Mouse (Mus musculus) thymus, postnatal 4 days (tissue): Measurements from ENCODE around the gene Dlg1.

ENCODE experiments used
- DNase-seq: peaks from one replicate; pipeline ENCODE4 v3.0.0; 2021

Gene Dlg1

GRCm38 (mm10) chr16:31663379-31664286 lies at the start of gene Dlg1:
Dlg1 (plus strand) TSS chr16:31663443.
- peak; percentile 89 for DNase-seq

DNA sequence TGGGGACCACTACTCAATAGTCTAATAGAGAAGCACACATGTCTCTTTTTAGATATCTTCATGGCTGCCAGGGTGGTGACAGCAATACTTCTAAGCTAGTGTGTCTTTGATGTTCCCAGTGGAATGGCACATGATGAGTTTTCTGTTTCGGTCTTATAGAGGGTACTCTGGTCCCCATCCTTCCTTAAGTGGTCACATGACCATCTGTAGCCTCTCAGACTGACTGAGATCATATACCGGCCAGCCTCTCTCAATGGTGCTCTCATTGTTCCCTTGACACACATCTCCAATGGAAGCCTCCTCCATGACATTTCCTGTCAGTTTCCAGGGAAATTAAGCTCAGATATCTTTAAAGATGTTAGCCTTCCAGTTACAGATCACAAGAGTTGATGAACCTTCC lies 46.9 kb upstream of the Dlg1 start:
- no peak for DNase-seq

DNA sequence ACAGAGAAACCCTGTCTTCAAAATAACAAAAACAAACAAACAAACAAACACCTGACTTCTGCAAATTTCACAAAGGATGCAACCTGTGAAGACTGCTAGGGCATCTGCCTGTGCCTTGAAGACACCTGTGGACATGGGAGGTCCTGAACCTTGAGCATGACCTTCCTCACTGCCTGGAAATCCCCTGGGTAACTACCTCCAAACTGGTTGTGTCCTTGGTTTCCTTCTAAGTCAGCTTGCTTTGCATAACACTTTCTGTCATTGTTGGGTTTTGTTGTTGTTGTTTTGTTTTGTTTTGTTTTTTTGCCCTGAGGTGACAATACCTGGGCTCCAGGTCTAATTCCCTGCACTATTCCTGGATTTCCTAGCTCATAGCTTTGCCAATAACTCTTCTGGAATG lies 46.1 kb upstream of the Dlg1 start:
- no peak for DNase-seq

- DNase-seq = no peak
Observed at GRCm38 (mm10) chr16:31617823-31618371, 45.3 kb upstream of the Dlg1 start.

GRCm38 (mm10) chr16:31618671-31619070 lies 44.6 kb upstream of the Dlg1 start:
- DNase-seq = no peak

DNA sequence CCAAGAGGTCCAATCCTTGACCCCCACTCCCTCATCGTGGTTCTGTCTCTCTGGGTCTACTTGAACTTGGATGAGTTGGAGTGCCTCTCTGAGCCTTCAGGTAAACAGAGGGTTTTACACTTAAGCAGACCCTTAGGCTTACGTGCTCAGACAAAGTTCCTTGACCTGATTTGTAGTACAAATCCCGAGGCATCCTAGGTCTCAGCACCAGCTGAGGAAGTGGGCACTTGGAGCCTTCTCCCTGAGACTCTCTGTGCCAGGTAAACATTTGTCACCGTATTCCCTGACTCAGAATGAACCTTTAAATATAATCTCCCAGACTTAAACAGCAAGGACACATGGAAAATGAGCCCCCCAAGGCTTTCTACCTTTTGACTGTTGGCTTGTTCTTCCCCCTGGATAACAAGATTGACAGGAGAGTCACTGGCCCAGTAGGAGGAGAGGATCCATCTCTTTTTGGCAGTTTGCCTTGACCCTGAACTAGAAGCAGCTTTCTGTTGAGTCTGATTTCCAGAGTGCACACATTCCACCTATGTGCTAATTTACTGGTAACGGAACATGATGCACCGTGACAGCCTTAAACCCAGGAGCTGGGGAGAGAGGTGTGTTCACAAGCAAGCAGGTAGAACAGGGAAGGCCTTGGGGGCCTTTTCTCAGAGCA lies 43.4 kb upstream of the Dlg1 start:
- DNase-seq = no peak

- no peak for DNase-seq
Observed at GRCm38 (mm10) chr16:31622356-31622755, 40.9 kb upstream of the Dlg1 start.

DNA sequence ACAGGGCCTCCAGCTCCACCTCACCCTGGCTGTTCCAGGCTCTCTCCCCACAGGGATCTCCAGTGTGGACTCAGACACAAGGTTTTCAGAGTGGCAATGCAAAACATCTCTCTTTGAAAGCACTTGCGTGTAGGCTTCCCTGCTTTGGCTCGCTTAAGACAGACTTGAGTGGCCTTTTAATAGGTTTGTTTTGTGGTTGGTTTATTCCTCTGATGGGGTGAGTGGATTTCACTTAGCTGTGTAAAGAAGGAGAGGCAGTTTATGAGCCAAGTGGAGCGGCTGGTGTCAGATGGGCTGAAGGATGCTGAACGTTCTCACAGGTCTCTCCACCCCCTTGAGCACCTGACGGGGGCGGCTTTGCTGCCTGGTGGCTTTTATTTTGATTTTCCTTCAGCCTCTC lies 40.1 kb upstream of the Dlg1 start:
- DNase-seq = no peak

DNA sequence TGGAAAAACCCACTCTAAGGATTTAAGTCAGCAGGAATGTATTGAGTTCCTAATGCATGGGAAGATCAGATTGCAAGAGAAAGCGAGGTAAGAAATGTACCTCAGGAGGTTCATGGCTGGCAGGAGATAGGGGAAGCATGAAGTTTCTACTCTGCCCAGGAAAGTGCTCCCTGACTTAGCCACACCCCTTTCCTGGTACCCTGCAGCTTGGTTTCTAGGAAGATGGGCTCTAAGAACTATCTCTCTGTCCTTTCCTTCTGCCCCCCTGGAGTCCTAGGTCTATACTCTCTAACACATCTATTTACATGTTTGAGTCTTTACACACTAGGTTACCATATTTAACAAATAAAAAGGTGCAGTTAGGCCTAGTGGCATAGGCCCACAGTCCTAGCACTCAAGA lies 38.5 kb upstream of the Dlg1 start:
- DNase-seq = no peak

DNA sequence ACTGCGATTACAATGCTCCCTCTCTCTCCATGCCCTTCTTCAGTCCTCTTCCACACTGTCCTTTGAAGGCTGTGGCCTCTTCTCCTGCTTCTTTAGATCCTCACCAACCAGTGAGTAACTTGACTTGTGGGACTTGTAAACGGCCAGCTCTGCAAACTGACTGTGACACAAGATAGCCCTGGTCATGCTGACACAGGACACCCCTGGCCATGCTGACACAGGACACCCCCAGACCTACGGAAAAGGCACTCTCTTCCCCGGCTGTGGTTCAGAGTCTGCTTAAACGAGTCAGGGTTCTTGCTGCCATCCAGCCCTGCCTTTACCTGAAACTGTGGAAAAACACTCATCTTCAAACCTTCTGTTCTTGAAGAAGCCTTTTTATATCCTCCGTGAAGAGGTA lies 36.9 kb upstream of the Dlg1 start:
- DNase-seq = no peak

DNA sequence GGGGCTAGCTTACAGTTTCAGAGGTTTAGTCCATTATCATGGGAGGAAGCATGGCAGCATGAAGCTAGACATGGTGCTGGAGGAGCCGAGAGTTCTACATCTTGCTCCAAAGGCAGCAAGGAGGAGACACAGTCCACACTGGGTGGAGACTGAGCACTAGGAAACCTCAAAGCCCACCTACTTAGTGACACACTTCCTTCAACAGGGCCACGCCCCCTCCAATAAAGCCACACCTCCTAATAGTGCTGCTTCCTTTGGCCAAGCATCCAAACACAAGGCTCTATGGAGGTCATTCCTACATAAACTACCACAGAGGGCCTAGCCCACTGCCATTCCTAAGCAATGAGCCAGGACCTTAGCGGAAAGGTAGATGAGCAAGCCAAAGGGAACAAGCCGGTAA lies 32.9 kb upstream of the Dlg1 start:
- no peak for DNase-seq

- DNase-seq = no peak
Observed at GRCm38 (mm10) chr16:31631046-31631445, 32.2 kb upstream of the Dlg1 start.

DNA sequence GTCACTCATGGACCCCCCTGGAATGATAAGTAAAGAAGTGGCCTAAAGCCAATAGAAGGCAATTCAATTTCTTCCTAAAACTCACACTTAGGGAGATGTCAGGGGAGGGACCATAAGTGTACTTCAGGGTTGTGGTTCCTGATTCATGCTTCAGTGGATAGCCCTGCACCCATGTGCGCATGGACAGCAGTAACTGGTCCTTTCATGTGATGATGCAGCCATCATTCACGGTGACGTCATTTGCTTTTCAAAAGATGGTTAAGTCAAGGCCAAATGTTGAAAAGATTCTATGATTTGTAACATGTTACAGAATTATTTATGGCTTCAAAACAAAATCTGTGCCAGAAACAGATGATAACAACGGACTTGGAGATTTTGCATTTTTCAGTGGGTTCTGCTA lies 28.9 kb upstream of the Dlg1 start:
- no peak for DNase-seq

- DNase-seq = no peak
Observed at GRCm38 (mm10) chr16:31638393-31638792, 24.9 kb upstream of the Dlg1 start.

GRCm38 (mm10) chr16:31639946-31640345 lies 23.3 kb upstream of the Dlg1 start:
- DNase-seq = no peak

- no peak for DNase-seq
Observed at GRCm38 (mm10) chr16:31641776-31642175, 21.5 kb upstream of the Dlg1 start.

GRCm38 (mm10) chr16:31647221-31647620 lies 16.0 kb upstream of the Dlg1 start:
- no peak for DNase-seq

GRCm38 (mm10) chr16:31650788-31651187 lies 12.5 kb upstream of the Dlg1 start:
- no peak for DNase-seq

GRCm38 (mm10) chr16:31651541-31651940 lies 11.7 kb upstream of the Dlg1 start:
- no peak for DNase-seq

DNA sequence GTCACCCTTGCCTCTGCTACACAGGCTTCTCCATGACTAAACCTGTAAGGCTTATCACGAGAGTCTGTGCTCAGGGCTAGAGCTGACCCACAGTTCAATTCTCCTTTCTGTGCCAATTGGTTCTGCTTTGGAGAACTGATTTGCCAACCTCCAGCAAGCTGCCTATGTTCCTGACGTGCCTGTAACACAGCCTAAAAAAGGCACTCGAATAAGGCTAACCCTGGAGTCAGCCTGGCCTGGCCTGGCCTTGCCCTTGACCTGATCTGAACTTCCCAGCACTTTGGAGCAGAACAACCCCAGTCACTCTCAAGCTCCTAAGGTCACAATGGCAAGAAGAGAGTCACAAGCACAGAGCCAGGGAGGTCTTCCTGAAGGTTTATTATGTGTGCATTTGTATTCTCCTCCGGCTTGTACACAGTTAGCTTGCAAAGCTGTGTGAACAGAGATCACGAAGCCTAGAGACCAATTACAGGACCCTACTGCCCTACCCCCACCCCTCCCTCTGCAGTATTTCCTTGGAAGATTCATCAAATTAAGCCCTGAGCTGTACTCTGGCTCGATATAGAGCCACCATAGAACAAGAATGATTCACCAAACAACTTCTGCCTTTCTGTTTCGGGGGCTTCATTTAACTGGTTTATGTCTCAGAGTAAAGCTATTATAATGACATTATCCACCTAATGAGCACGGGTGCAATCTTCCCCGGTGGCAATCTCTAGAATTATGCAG lies 11.0 kb upstream of the Dlg1 start:
- no peak for DNase-seq

GRCm38 (mm10) chr16:31653616-31654015 lies 9.6 kb upstream of the Dlg1 start:
- DNase-seq = no peak

GRCm38 (mm10) chr16:31654021-31654420 lies 9.2 kb upstream of the Dlg1 start:
- DNase-seq = no peak

DNA sequence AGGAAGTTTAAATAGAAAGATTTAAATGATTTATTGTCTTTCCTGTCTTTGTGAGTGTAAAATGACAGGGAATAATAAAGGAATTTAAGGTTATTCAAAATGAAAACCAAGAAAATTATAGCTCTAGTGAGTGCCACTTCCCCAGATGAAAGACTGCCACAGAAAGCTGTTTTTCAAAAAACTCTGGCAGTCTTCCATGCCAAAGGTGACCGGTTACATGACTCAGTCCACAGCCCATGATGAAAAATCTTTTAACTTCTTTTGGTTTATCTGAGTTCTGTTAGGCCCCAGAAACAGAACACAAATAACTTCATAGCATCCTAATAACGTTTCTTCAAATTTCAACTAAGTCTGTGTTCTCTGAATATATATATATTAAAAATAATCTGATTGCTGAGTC lies 7.7 kb upstream of the Dlg1 start:
- no peak for DNase-seq
